Mouse (Mus musculus): ENCODE results near the gene Dhdh.

DNA sequence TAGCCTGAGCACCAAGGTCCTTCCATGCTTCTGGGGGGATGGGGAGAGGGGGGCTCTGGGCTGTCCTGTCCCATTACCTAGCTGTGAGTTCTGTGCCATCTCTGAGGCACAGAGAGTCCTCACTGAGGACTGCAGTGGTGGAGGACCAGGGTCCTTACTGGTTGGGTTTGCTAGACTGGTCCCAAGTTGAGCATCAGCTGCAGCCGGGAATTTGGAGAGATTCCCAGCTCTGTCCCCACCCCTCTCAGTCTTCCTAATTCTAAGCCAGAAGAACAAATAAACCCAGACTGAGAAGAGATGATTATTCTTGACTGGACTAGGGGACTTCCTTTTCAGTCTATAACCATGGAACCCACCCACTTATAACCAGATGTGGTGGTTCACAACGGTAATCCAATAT lies 42.0 kb upstream of the Dhdh start:
- no peak for TF ChIP-seq FLI1 (IDR thresholded peaks at IDR 0.05; ENCODE audit: low read length)
- no peak for TF ChIP-seq GATA1 (IDR thresholded peaks at IDR 0.05; ENCODE audit: borderline replicate concordance, low read length)
